9 mouse cellular contexts compared by ENCODE assay signal in the genomic region with DNA sequence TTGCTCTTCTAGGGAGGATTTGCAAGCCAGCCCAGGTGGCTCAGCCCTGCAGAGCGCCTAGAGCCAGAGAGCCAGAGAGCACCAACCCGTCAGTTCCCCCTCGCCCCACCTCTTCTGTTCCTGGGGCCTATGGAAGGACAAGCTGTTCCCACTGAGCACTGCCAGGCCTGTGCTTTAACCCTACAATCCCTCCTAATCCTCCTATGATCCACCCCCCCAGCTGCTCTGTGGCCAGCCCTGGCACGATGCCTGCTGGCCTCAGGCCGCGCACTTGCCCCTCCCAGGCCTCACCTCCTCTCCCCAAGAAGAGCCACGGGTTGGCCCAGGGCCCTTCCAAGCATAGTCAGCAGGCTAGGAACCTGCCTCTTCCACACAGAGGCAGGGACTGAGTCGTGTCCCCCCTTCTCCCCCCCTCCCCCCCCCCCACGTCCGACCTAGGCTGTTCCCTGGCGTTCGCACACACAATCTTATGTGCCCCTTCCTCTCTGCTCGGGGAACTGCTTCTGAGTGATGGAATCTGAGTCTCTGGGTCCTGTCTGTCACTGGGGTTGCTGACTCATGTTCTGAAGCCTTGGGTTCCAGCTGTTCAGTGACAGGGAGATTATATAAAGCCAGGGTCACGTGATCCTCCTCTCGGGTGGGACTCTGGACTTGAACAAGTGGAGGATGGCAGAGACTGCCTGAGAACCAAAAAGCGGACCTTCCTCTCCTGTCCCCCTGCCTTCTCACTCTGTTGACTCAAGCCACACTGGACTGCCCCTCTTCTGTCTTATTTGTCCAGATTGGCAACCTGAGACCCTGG. TPM values are rescaled to one million over a fixed set of nuclear protein-coding genes. Genes with fewer than 3 reads are reported as not detected.
DNase-seq lines count a peak whose midpoint lies in the region; ATAC-seq and TF ChIP-seq lines count a peak whose summit lies in the region.
"Had no signal": no experiment of that assay in that cellular context is flagged by ENCODE, and none has a peak within 500 bp of the region (broad histone marks: within the 10 kb centered on the region; RNA-seq: fewer than 3 reads in every experiment).

No protein-coding gene starts in this region.

- H3K4me3 ChIP-seq in left cerebral cortex, adult 2 months = no peak overlapping the region
- peak overlapping the region; percentile 32; the same call in 1 of the 2 replicates for H3K4me3 ChIP-seq in heart, embryonic 10.5 days
- H3K4me3 ChIP-seq in kidney, embryonic 14.5 days (ENCODE audit: low read length) = no peak overlapping the region
- H3K4me3 ChIP-seq in lung, embryonic 16.5 days (ENCODE audit: low read length) = no peak overlapping the region

- peaks cover 18% of the 10 kb centered on the region; the same call in 1 of the 2 replicates for H3K36me3 ChIP-seq in heart, embryonic 10.5 days
- H3K36me3 ChIP-seq in kidney, embryonic 14.5 days (ENCODE audit: control insufficient read depth, insufficient read depth, low read length) = no peaks in the 10 kb centered on the region
- H3K36me3 ChIP-seq in lung, embryonic 16.5 days (ENCODE audit: control insufficient read depth, insufficient read depth, low read length) = no peaks in the 10 kb centered on the region

- H3K9ac ChIP-seq in kidney, embryonic 14.5 days (ENCODE audit: low read depth, low read length) = no peak overlapping the region
- H3K9ac ChIP-seq in lung, embryonic 16.5 days (ENCODE audit: low read length) = no peak overlapping the region

- intact Hi-C loops in left cerebral cortex, adult 2 months (cut with DNase I) = loop anchor here (2.0 kb wide), 1 partner anchor 30 kb away; no protein-coding TSS in a partner anchor

- no peak overlapping the region for H3K4me2 ChIP-seq in kidney, embryonic 14.5 days (replicated peaks; ENCODE audit: low read depth, low read length)
- peak overlapping the region; percentile 25 for H3K4me2 ChIP-seq in lung, embryonic 16.5 days (ENCODE audit: low read depth, low read length)

- 29% methylated on average over 16 of the region's 16 CpGs for WGBS in heart, embryonic 10.5 days
- WGBS in kidney, embryonic 14.5 days = 33% methylated on average over 16 of the region's 16 CpGs
- 22% methylated on average over 14 of the region's 16 CpGs for WGBS in lung, embryonic 16.5 days

- H3K27ac ChIP-seq in left cerebral cortex, adult 2 months = peak overlapping the region; percentile 91
- H3K27ac ChIP-seq in heart, embryonic 10.5 days = peak overlapping the region; percentile 77
- peak overlapping the region; percentile 30; the same call in 1 of the 2 replicates for H3K27ac ChIP-seq in kidney, embryonic 14.5 days (ENCODE audit: low read depth, low read length)
- H3K27ac ChIP-seq in lung, embryonic 16.5 days (ENCODE audit: low read length) = peak overlapping the region; percentile 47

- peak; percentile 33; the same call in 1 of the 2 replicates for ATAC-seq in kidney, embryonic 14.5 days (ENCODE audit: low FRiP score, low TSS enrichment)
- ATAC-seq in lung, embryonic 16.5 days (ENCODE audit: low read depth) = peak; percentile 90

- no peaks in the 10 kb centered on the region for H3K9me3 ChIP-seq in heart, embryonic 10.5 days
- no peaks in the 10 kb centered on the region for H3K9me3 ChIP-seq in kidney, embryonic 14.5 days (ENCODE audit: control insufficient read depth, low read length)
- H3K9me3 ChIP-seq in lung, embryonic 16.5 days (ENCODE audit: control insufficient read depth, low read length) = no peaks in the 10 kb centered on the region

- peaks cover 80% of the 10 kb centered on the region for H3K4me1 ChIP-seq in heart, embryonic 10.5 days
- H3K4me1 ChIP-seq in kidney, embryonic 14.5 days (ENCODE audit: control insufficient read depth, insufficient read depth, low read length) = peaks cover 29% of the 10 kb centered on the region
- H3K4me1 ChIP-seq in lung, embryonic 16.5 days (replicated peaks; ENCODE audit: control insufficient read depth, insufficient read depth, low read length) = peaks cover 24% of the 10 kb centered on the region

- peaks cover 11% of the 10 kb centered on the region; the same call in 1 of the 2 replicates for H3K27me3 ChIP-seq in heart, embryonic 10.5 days (ENCODE audit: insufficient read depth, poor library complexity, severe bottlenecking)
- no peaks in the 10 kb centered on the region for H3K27me3 ChIP-seq in kidney, embryonic 14.5 days (ENCODE audit: control insufficient read depth, insufficient read depth, low read length)
- H3K27me3 ChIP-seq in lung, embryonic 16.5 days (ENCODE audit: control insufficient read depth, insufficient read depth, low read depth, low read length) = peaks cover 8% of the 10 kb centered on the region

- DNase-seq in left cerebral cortex, adult 2 months (ENCODE audit: extremely low spot score in 1 of 2, low spot score in 2 of 2) = peak; percentile 64 to 68
- DNase-seq in left cerebral cortex, adult 11 months (ENCODE audit: low spot score) = no peak
- DNase-seq in cerebellum, postnatal 10 days = peak; percentile 91 to 95
- no peak for DNase-seq in heart, embryonic 10.5 days (ENCODE audit: low spot score)
- DNase-seq in retina, postnatal 7 days (ENCODE audit: low read depth, low spot score) = peak; percentile 89
- DNase-seq in embryo, embryonic 9.5 days (ENCODE audit: extremely low spot score) = no peak

- no peak for TF ChIP-seq CTCF in left cerebral cortex, adult 2 months (IDR thresholded peaks at IDR 0.05)

RNA-seq across cellular contexts. Expression of a gene that starts 12.3 kb away (rescaled TPM):
- 100 to 1,000 TPM in 1 of 2 experiments, 10 to 100 TPM in 1; 99.3 to 120 TPM for total RNA-seq in left cerebral cortex, adult 2 months (2021)
- 36.1 and 59.0 TPM in 2 replicates for polyA plus RNA-seq in heart, embryonic 10.5 days (2016; fragmentation: Nextera tagmentation; extraction: Ambion mirVana)
- polyA plus RNA-seq in kidney, embryonic 14.5 days (2014; fragmentation: Nextera tagmentation; extraction: Ambion mirVana) = 25.8 and 29.4 TPM in 2 replicates
- 12.2 and 16.9 TPM in 2 replicates for polyA plus RNA-seq in lung, embryonic 16.5 days (2015; fragmentation: Nextera tagmentation; extraction: Ambion mirVana)

RNA-seq across cellular contexts. Expression of a gene that starts 22.4 kb away (rescaled TPM):
- 1 to 10 TPM in 1 of 2 experiments, under 1 TPM in 1; 0.82 to 1.6 TPM for total RNA-seq in left cerebral cortex, adult 2 months (2021)
- 0.21 TPM in 1 of 2 replicates, not detected in the other for polyA plus RNA-seq in heart, embryonic 10.5 days (2016; fragmentation: Nextera tagmentation; extraction: Ambion mirVana)
- polyA plus RNA-seq in kidney, embryonic 14.5 days (2014; fragmentation: Nextera tagmentation; extraction: Ambion mirVana) = 0.14 TPM in 1 of 2 replicates, not detected in the other
- polyA plus RNA-seq in lung, embryonic 16.5 days (2015; fragmentation: Nextera tagmentation; extraction: Ambion mirVana) = 0.20 and 0.21 TPM in 2 replicates
- total RNA-seq: gastrocnemius, postnatal 4 days had no signal

RNA-seq across cellular contexts. Expression of a gene that starts 27.9 kb away (rescaled TPM):
- total RNA-seq in left cerebral cortex, adult 2 months (2021) = 10 to 100 TPM; 14.2 to 15.3 TPM
- 0.50 TPM in 1 of 2 replicates, not detected in the other for polyA plus RNA-seq in heart, embryonic 10.5 days (2016; fragmentation: Nextera tagmentation; extraction: Ambion mirVana)
- polyA plus RNA-seq in kidney, embryonic 14.5 days (2014; fragmentation: Nextera tagmentation; extraction: Ambion mirVana) = 4.6 and 5.4 TPM in 2 replicates
- 5.4 and 5.6 TPM in 2 replicates for polyA plus RNA-seq in lung, embryonic 16.5 days (2015; fragmentation: Nextera tagmentation; extraction: Ambion mirVana)

RNA-seq across cellular contexts. Expression of a gene that starts 34.1 kb away (rescaled TPM):
- total RNA-seq in left cerebral cortex, adult 2 months (2021) = under 1 TPM in 1 of 2 experiments, not detected in 1; 0.56 TPM
- polyA plus RNA-seq in heart, embryonic 10.5 days (2016; fragmentation: Nextera tagmentation; extraction: Ambion mirVana) = 0.07 and 0.18 TPM in 2 replicates
- polyA plus RNA-seq in kidney, embryonic 14.5 days (2014; fragmentation: Nextera tagmentation; extraction: Ambion mirVana) = 0.09 and 0.14 TPM in 2 replicates
- polyA plus RNA-seq in lung, embryonic 16.5 days (2015; fragmentation: Nextera tagmentation; extraction: Ambion mirVana) = 0.13 and 0.14 TPM in 2 replicates

RNA-seq across cellular contexts. Expression of a gene that starts 34.2 kb away (rescaled TPM):
- 10 to 100 TPM; 32.7 to 33.1 TPM for total RNA-seq in left cerebral cortex, adult 2 months (2021)
- 53.6 and 55.8 TPM in 2 replicates for polyA plus RNA-seq in heart, embryonic 10.5 days (2016; fragmentation: Nextera tagmentation; extraction: Ambion mirVana)
- 51.1 and 78.4 TPM in 2 replicates for polyA plus RNA-seq in kidney, embryonic 14.5 days (2014; fragmentation: Nextera tagmentation; extraction: Ambion mirVana)
- polyA plus RNA-seq in lung, embryonic 16.5 days (2015; fragmentation: Nextera tagmentation; extraction: Ambion mirVana) = 60.1 and 63.8 TPM in 2 replicates

Comparison
In these comparisons a context has a peak if more than half of its experiments do, and no peak if none do; other contexts are left out.
1. DNase-seq: peak in left cerebral cortex, adult 2 months (2 of 2), cerebellum, postnatal 10 days (2 of 2) and retina, postnatal 7 days (single experiment); none in left cerebral cortex, adult 11 months (single experiment), heart, embryonic 10.5 days (single experiment) and embryo, embryonic 9.5 days (single experiment).
2. H3K27ac ChIP-seq: peak in every context shown above with its lines; median percentile 91 in left cerebral cortex, adult 2 months; 77 in heart, embryonic 10.5 days; 47 in lung, embryonic 16.5 days; 30 in kidney, embryonic 14.5 days.